Mouse (Mus musculus) embryo, embryonic 11.5 days (tissue): ENCODE data around the gene Olfr1023.

ENCODE experiments used
- DNase-seq: peaks from one replicate; pipeline ENCODE4 v3.0.0-alpha.2; 2012; ENCODE audit warnings: low read depth, low spot score

Gene Olfr1023

GRCm38 (mm10) chr2:85885340-85885739 is at the start of gene Olfr1023:
Gene Olfr1023 (plus strand): TSS chr2:85885640.
- DNase-seq = no peak

- DNase-seq = no peak
These were observed 40.1 kb upstream of the Olfr1023 start, which contains the start of gene Olfr1019 for GRCm38 (mm10) chr2:85845383-85845782. Gene Olfr1019 (minus strand): TSS chr2:85845483.

GRCm38 (mm10) chr2:85846730-85847129 is 38.7 kb upstream of the Olfr1023 start, which contains the start of gene Olfr1020:
Gene Olfr1020 (plus strand): TSS chr2:85847030.
- no peak for DNase-seq

GRCm38 (mm10) chr2:85868294-85868693 is 17.1 kb upstream of the Olfr1023 start, which contains the start of gene Olfr1022:
Gene Olfr1022 (plus strand): TSS chr2:85868594.
- no peak for DNase-seq

- no peak for DNase-seq
These were observed 19.5 kb downstream of the Olfr1023 start, which contains the start of gene Olfr1024 for GRCm38 (mm10) chr2:85904952-85905351. Gene Olfr1024 (minus strand): TSS chr2:85905052.

- no peak for DNase-seq
These were observed 27.8 kb downstream of the Olfr1023 start for GRCm38 (mm10) chr2:85913197-85913596.

GRCm38 (mm10) chr2:85914893-85915292 is 29.5 kb downstream of the Olfr1023 start, which contains the start of gene Olfr1025-ps1:
Gene Olfr1025-ps1 (plus strand): TSS chr2:85915193.
- no peak for DNase-seq

GRCm38 (mm10) chr2:85921258-85921657 is 35.8 kb downstream of the Olfr1023 start, which contains the start of gene Olfr1026:
Gene Olfr1026 (plus strand): TSS chr2:85921558.
- no peak for DNase-seq
